Comparison of ENCODE assay signal across 8 mouse cellular contexts in genomic region chr5:31451878-31452561, GRCm38 (mm10). TPM values are rescaled to one million over a fixed set of nuclear protein-coding genes. Genes with fewer than 3 reads are reported as not detected.
DNase-seq lines count a peak whose midpoint lies in the region; ATAC-seq lines count a peak whose summit lies in the region.

TSS of gene Zfp512 (plus strand) at chr5:31452431.

- peak; percentile 99 for ATAC-seq in hindbrain, embryonic 11.5 days (ENCODE audit: low FRiP score)

- 6% methylated on average over 23 of the region's 23 CpGs for WGBS in hindbrain, embryonic 11.5 days

- H3K36me3 ChIP-seq in hindbrain, embryonic 11.5 days (ENCODE audit: control insufficient read depth, insufficient read depth, low read length): no peaks in the 10 kb centered on the region

- H3K4me2 ChIP-seq in hindbrain, embryonic 11.5 days (replicated peaks; ENCODE audit: low read depth, low read length): peak within 1 kb of the TSS; percentile 73

- H3K9ac ChIP-seq in hindbrain, embryonic 11.5 days (ENCODE audit: low read depth, low read length): peak within 1 kb of the TSS; percentile 65

- no peaks in the 10 kb centered on the region for H3K9me3 ChIP-seq in hindbrain, embryonic 11.5 days (ENCODE audit: control insufficient read depth, low read length)

- no peaks in the 10 kb centered on the region for H3K27me3 ChIP-seq in hindbrain, embryonic 11.5 days (ENCODE audit: control insufficient read depth, insufficient read depth, low read length)

- no peak within 1 kb of the TSS for H3K27ac ChIP-seq in hindbrain, embryonic 11.5 days (ENCODE audit: low read depth, low read length)

- H3K4me3 ChIP-seq in hindbrain, embryonic 11.5 days (ENCODE audit: low read depth, low read length): peak within 1 kb of the TSS; percentile 46

- peak; percentile 95 for DNase-seq in Muller cell, postnatal 12 days (ENCODE audit: inconsistent ontology term)
- peak; percentile 94 for DNase-seq in cerebellum, adult 9-11 months
- DNase-seq in frontal cortex, adult 2 months (ENCODE audit: extremely low spot score in 1 of 2, low spot score in 1 of 2): peak; percentile 94
- peak; percentile 96 for DNase-seq in hindbrain, embryonic 11.5 days (ENCODE audit: low spot score)
- DNase-seq in layer of hippocampus, postnatal 10 days (ENCODE audit: low spot score in 2 of 2): peak; percentile 88 to 91
- peak; percentile 98 for DNase-seq in lung, postnatal 10 days
- peak; percentile 90 for DNase-seq in ovary, postnatal 36 days (ENCODE audit: low spot score)
- peak; percentile 92 for DNase-seq in thymus, postnatal 25 days

- H3K4me1 ChIP-seq in hindbrain, embryonic 11.5 days (replicated peaks; ENCODE audit: control insufficient read depth, insufficient read depth, low read length): no peaks in the 10 kb centered on the region; the same call in 1 of the 2 replicates

RNA-seq across cellular contexts. Expression of gene Zfp512, which starts in this region (rescaled TPM):
- 46.1 and 51.9 TPM in 2 replicates for polyA plus RNA-seq in frontal cortex, adult 2 months (2012; rRNA removed)
- 69.4 and 79.6 TPM in 2 replicates for polyA plus RNA-seq in hindbrain, embryonic 11.5 days (2014; fragmentation: Nextera tagmentation; extraction: Ambion mirVana)
- total RNA-seq in layer of hippocampus, postnatal 10 days (2021): 10 to 100 TPM; 51.5 to 55.8 TPM
